Mouse (Mus musculus) bone marrow macrophage, adult 2 months (primary cell): ENCODE measurements around the gene Styx. TPM values are rescaled to one million over a fixed set of nuclear protein-coding genes. Genes with fewer than 3 reads are reported as not detected.

Experiments used
- H3K27ac ChIP-seq: 2 replicates; pipeline ENCODE4 v1.5.1; 2012; ENCODE audit warnings: low read depth, low read length; ENCODE audit not compliant: insufficient read depth
- H3K4me1 ChIP-seq: 2 replicates; pipeline ENCODE4 v1.6.1; 2012; ENCODE audit warnings: low read length; ENCODE audit not compliant: control insufficient read depth, insufficient read depth
- H3K4me3 ChIP-seq: 2 replicates; pipeline ENCODE4 v1.5.1; 2012; ENCODE audit warnings: mild to moderate bottlenecking, low read length, moderate library complexity; ENCODE audit not compliant: insufficient read depth
- CTCF ChIP-seq: IDR thresholded peaks from 2 replicates; pipeline ENCODE4 v1.5.1; 2012; ENCODE audit warnings: low read depth, mild to moderate bottlenecking, low read length, moderate library complexity
- POLR2A ChIP-seq: IDR thresholded peaks from 2 replicates; pipeline ENCODE4 v1.6.1; 2012; ENCODE audit warnings: mild to moderate bottlenecking, low read depth, low read length, borderline replicate concordance
- polyA plus RNA-seq: library from polyadenylated mRNA; stranded (reverse); fragments of >200 nt; gene quantifications from 2 replicates; pipeline ENCODE4 v1.2.4, GENCODE M21; 2012; ENCODE audit not compliant: missing spikeins, insufficient read depth, insufficient read length

Styx gene
- polyA plus RNA-seq, 1 experiment = 20.9 TPM

GRCm38 (mm10) chr14:45329589-45330181 lies 21.2 kb upstream of the Styx start, which contains the start of gene Psmc6:
Gene Psmc6, plus strand, starts transcription at chr14:45329788.
- TF ChIP-seq POLR2A = 0 out of 2 replicates have a peak, but pooled peaks have one; percentile 61
- TF ChIP-seq CTCF = peak; percentile 62; the same call in 1 of the 2 replicates
- peak within 1 kb of the TSS; percentile 70 for H3K27ac ChIP-seq

GRCm38 (mm10) chr14:45364211-45365195 lies 13.6 kb downstream of the Styx start:
- Histone ChIP-seq H3K27ac (no peak overlapping the region), H3K4me3 (no peak overlapping the region), H3K4me1 (no peaks in the 10 kb centered on the region)
- TF ChIP-seq CTCF = no peak
- TF ChIP-seq POLR2A = no peak

More at GRCm38 (mm10) chr14:45329589-45330181, 21.2 kb upstream of the Styx start, which contains the start of gene Psmc6:
- peaks cover 23% of the 10 kb centered on the region for H3K4me1 ChIP-seq
- peak within 1 kb of the TSS; percentile 99 for H3K4me3 ChIP-seq

GRCm38 (mm10) chr14:45365196-45365587 lies 14.3 kb downstream of the Styx start:
- Histone ChIP-seq H3K4me1 (no peaks in the 10 kb centered on the region), H3K4me3 (no peak overlapping the region), H3K27ac (no peak overlapping the region)
- TF ChIP-seq POLR2A (no peak), CTCF (no peak)

- H3K4me1 ChIP-seq = no peaks in the 10 kb centered on the region
- no peak overlapping the region for H3K4me3 ChIP-seq
- TF ChIP-seq CTCF = no peak
- TF ChIP-seq POLR2A = no peak
- no peak overlapping the region for H3K27ac ChIP-seq
Measured at GRCm38 (mm10) chr14:45378771-45379170, 27.9 kb downstream of the Styx start.

GRCm38 (mm10) chr14:45380756-45381155 lies 29.9 kb downstream of the Styx start:
- no peaks in the 10 kb centered on the region for H3K4me1 ChIP-seq
- H3K4me3 ChIP-seq = no peak overlapping the region
- no peak overlapping the region for H3K27ac ChIP-seq
- TF ChIP-seq POLR2A (no peak), CTCF (no peak)

GRCm38 (mm10) chr14:45382912-45383311 lies 32.0 kb downstream of the Styx start:
- H3K4me1 ChIP-seq = peaks cover 7% of the 10 kb centered on the region; the same call in 1 of the 2 replicates
- no peak overlapping the region for H3K27ac ChIP-seq
- no peak overlapping the region for H3K4me3 ChIP-seq
- TF ChIP-seq CTCF = peak; percentile 29; the same call in 1 of the 2 replicates
- TF ChIP-seq POLR2A = no peak

- H3K27ac ChIP-seq = no peak overlapping the region
- TF ChIP-seq POLR2A (no peak), CTCF (no peak)
Measured at GRCm38 (mm10) chr14:45385596-45385995, 34.7 kb downstream of the Styx start.

GRCm38 (mm10) chr14:45387480-45387879 lies 36.6 kb downstream of the Styx start:
- Histone ChIP-seq H3K4me1 (peaks cover 10% of the 10 kb centered on the region), H3K4me3 (peak overlapping the region; percentile 95)

More at GRCm38 (mm10) chr14:45385596-45385995, 34.7 kb downstream of the Styx start:
- peaks cover 10% of the 10 kb centered on the region for H3K4me1 ChIP-seq
- H3K4me3 ChIP-seq = no peak overlapping the region

GRCm38 (mm10) chr14:45388345-45389181 lies 37.7 kb downstream of the Styx start:
- peak overlapping the region; percentile 95 for H3K4me3 ChIP-seq
- H3K4me1 ChIP-seq = peaks cover 10% of the 10 kb centered on the region
- peak overlapping the region; percentile 38 for H3K27ac ChIP-seq
- TF ChIP-seq CTCF = no peak
- no peak for TF ChIP-seq POLR2A

More at GRCm38 (mm10) chr14:45387480-45387879, 36.6 kb downstream of the Styx start:
- H3K27ac ChIP-seq = no peak overlapping the region
- TF ChIP-seq POLR2A (no peak), CTCF (no peak)
